Mouse (Mus musculus): ENCODE measurements around the gene Trak1. TPM values are rescaled to one million over a fixed set of nuclear protein-coding genes. Genes with fewer than 3 reads are reported as not detected.

Trak1 gene
- total RNA-seq, 2 experiments from 2014 or later, result 203 to 207 TPM

DNA sequence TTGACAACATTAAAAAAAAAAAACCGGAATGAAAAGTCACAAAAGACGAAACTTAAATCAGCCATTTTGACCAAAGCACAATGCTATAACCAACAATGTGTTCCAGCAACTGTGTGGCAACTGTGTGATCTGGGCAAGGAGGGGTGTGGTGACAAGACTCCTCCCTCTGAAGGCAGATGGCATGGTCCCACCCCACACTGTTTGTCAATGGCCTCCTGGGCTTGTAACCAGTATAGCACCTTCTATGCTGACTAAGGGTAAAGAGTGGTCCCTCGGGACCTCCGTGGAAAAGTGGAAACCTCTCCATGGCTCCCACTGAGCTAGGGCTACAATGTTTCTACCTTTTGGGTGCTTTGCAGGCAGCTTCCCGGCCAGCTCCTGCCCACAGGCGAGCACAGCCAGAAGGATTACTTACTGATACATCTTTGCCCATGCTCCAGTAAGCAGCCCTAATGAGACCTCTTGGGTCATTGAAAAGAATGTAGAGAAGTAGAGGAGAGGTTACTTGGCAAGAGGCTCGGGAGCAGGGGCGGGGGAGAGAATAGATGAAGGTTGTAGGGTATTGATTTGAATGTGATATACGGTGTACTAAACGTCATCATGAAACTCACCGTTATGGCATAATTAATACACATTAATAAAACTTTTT is 194.4 kb downstream of the Trak1 start:
- no peak for DNase-seq

DNA sequence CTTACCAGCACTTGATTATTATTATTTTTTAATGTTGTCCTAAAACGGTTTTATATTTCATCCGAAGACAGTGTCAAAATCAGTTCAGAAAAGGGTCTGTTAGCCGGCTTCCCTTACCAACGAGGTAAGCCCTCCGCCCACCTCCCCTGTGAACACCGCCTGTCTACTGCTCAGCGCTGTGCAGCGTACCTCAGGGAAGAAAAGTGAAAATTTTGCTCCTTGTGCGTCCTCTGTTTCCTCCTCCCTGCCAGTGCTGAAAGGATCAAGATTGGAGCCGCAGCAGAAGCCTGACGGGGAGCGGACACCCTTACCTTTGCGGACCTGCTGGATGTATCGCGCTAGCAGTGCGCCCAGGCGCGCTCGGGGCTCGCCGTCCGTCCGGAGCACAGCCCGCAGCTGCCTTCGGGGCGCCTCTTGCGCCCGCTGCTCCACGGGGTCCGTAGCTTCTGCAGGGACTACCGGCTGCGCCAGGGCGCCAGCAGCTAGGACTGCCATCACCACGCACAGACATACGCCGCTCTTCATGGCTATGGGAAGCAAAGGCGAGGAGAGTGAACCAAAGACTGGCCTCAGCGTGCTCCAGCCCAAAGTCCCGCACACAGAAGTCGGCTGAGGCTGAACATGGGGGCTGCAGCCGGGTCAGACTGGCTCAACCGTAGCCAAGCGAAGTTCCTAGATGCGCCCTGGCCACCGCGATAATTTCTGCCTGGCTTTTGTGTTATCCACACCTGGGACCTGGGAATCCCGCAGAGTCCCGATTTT is 196.9 kb downstream of the Trak1 start:
- DNase-seq, result no peak

DNA sequence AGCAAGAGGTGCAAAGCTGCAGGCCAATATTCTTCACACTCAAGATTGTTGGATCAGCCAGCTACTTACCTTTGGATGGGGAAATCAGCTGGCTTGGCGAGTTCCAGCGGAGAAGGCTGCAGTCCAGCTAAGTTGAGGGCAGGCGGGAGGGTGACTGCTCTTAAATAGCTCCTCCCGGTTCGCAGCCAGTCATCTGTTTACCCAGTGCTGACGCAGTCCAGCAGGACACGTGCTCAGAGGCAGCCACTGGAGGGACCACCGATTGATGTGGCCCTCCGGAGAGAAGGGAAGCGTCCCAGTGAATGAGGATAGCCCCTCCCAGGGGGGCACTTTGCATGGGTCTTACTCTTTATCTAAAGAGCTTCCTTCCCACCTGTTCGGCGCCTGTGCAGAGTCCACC is 198.2 kb downstream of the Trak1 start, which contains the start of gene Cck:
TSS of gene Cck (minus strand) at position 166 of the 400 bp plus-strand sequence.
- peak; percentile 31 for DNase-seq

DNA sequence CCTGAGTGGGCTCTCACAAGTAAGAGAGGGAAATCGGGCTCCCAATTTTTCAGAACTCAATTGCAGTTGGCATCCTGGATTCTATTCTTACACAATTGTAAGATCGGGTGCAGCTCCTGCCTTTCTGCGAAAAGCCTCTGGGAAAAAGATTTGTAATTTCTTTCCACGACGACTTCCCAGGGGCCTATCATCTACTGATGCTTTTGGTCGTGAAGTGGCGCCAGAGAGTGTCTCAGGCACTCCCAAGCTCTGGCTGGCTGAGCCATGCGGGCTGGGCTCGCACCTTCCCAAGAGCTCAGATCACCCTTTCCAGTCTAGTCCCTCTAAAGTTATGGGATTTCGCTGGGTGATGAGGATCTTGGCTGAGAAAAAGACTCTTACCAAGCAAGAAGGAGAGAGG is 198.8 kb downstream of the Trak1 start:
- DNase-seq, result no peak

DNA sequence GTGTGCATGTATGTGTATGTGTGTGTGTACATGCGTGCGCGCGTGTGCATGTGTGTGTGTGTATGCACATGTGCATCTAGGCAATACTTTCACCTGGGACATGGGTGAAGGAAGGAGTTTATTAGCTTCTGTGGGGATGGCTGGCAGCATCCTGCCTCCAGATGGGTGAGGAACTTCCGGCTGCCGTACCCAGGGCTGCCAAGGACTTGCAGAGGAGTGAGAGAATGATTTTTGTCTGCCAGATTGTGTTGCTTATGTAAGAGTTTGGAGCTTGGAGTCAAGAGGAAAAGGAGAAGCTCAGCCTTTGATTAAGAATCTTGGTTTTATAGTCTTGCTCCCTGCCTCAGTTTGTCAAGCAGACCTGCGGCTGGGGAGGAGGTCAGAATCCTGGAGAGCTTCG is 208.0 kb downstream of the Trak1 start:
- no peak for DNase-seq

DNA sequence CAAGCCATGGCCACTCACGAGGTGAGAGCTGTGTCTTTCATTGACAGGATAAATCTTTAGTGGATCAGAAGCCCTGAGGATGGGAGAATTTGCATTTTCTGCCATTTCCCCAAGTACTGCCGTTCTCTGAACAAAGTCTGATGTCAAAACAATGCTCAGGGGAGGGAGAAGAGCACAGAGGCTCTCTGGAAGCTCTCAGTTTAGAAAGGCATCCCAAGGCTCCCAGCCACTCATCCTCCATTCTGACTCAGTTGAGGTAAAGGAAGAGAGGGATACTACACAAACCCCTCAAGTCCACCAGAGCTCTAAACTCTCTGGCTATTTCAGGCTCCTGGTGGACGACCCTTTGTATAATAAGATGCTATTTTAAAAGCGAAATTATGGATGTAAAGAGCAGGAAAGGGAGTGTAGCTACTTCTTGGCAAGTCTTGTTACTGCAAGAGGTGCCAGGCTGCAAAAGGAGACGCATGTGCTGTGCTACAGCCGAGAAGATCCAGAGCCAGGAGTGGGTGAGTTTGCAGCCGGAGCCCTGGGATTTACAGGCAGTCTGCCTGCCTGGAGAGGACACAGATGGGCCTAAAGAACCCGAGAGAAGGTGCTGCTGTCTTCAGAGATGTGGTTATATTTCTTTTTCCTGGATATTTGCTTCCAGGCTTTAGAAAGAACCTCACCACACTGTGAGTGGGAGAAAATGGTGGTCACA is 209.3 kb downstream of the Trak1 start:
- DNase-seq, result no peak

DNA sequence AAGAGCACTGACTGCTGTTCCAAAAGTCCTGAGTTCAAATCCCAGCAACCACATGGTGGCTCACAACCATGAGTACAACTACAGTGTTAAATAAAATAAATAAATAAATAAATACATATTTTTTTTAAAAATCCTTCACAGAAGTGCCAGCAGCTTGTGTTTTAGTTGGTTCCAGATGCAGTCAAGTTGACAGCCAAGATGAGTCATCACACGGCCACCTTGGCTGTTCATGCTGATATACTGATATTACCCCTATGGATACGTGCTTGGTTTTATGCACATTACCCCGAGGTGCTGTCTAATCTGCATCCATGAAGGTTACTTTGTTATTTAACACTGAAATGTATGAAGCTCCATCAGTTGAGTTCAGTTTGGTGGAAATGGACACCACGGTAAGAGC is 214.6 kb downstream of the Trak1 start:
- DNase-seq, result no peak

DNA sequence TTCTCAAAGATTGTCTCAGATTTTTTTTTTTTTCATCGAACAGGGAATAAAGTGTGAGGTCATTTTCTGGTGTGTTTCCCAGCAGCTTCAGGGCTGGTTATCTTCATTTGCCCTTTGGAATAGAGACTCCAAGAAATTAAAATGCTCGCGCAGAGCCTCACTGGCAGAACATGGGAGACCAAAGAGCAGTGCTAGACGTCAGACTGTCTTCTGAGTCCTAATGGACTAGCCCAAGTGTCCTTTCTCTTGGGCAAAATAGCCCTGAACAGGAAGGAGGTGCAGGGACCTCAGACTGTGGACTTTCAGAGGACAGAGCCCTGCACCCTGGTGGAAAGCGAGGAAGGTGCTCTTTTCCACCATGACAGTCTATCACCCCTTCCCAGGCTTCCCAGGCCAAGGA is 217.2 kb downstream of the Trak1 start:
- DNase-seq, result no peak

DNA sequence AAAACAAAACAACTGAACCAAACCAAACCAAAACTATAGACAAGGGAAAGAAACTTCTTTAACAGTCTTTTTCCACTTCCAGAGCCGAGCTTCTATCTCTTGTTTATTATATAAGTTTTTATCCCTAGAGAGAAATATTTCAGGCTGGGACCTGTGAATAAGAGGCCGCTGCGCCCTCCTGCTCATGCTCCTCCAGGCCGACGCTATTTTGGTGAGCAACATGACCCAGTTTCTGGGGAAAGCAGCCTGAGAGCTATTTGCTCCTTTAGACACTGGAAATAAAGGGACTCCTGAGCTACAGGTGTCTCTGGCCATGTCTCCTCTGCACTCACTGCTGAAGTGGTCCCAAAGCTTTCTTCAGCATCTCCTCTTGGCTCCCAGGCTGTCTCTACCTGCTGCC is 222.7 kb downstream of the Trak1 start:
- no peak for DNase-seq

Other genes with a start within 250 kb of the Trak1 start
- under 1 TPM; 0.80 to 0.97 TPM for gene Ulk4, start 20.3 kb upstream of the Trak1 start, total RNA-seq (2021)
- gene Cck, start 198.2 kb downstream of the Trak1 start, total RNA-seq (2021), result 1 to 10 TPM; 3.4 to 3.5 TPM

All from gastrocnemius, postnatal 10 days (tissue).